Mouse (Mus musculus): ENCODE data around the gene Sorbs1.

DNA sequence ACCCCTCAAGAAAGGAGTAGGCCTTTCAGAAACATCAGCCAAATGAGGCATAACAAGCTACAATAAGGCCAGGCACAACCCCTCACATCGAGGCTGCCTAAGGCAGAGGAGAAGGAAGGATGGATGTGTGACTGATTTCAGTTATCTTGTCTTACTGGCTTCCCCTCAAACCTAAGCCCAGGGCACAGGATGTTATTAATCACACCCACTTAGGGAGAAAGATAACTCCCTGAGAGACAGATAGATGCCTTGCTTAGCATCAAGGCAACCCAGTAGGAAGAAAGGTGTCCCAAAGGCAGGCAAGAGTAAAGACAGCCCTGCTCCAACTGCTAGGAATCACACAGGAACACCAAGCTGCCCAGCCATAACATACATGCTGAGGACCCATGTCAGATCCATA is 54.2 kb downstream of the Sorbs1 start:
- TF ChIP-seq CTCF (IDR thresholded peaks at IDR 0.05; ENCODE audit: low read depth) (no peak), EP300 (IDR thresholded peaks at IDR 0.05; ENCODE audit: low read depth) (no peak)

Measured in liver, embryonic 14.5 days (tissue).